Mouse (Mus musculus) heart, postnatal 0 days (tissue): ENCODE results near the gene Map4k2.

Experiments
- CTCF ChIP-seq: IDR thresholded peaks from 2 replicates; pipeline ENCODE4 v1.5.1; 2016; ENCODE audit warnings: antibody characterized with exemption, control low read depth, low read depth
- EP300 ChIP-seq: IDR thresholded peaks from 2 replicates; pipeline ENCODE4 v1.6.1; 2016; ENCODE audit warnings: antibody characterized with exemption, low read depth

DNA sequence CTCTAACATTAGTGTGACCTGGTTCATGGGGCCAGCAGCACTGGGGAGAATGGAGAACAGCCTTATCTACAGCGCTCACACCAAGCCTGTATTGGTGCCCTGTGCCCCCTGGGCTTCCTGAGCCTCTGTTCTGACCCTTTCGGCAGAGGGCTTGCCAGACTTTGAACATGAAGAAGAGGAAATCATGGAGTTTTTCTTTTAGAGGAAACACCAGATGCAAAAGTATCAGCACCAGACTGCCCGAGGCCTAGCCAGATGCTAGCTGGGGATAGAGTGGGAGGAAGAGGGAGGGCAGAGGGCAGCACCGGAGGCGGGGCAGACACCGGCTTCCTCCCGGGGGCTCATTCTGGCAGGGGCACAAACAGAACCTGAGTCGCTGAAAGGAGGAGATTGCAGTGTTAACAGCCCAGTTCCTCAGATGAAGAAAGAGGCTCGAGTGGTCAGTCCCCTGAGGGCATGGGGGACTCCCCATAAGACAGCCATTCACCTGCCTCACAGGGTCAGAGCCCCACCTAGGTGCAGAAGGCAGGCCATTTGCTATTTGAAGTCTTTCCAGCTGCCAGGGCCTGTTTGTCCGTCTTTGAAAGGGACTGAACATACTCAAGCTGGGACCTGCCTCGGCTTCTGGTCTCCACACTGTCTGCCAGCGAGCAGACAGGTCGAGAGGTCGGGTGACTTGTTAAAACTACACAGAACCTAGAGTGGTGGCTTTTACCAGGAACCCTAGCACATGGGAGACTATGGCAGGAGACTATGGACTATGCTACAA is 8.5 kb downstream of the Map4k2 start:
- TF ChIP-seq EP300: no peak
- TF ChIP-seq CTCF: no peak
